Mouse (Mus musculus) midbrain, embryonic 15.5 days (tissue): ENCODE measurements around the gene Zfp667. TPM values are rescaled to one million over a fixed set of nuclear protein-coding genes. Genes with fewer than 3 reads are reported as not detected.

Experiments
- ATAC-seq: fragments of 200-750 bp; cut with Nextera tagmentation; replicated peaks from 2 replicates; pipeline ENCODE4 v1.8.0; 2017; ENCODE audit warnings: moderate TSS enrichment
- H3K27ac ChIP-seq: fragments of 300-500 bp; sonication (generic); 2 replicates; pipeline ENCODE4 v1.5.1; 2015; ENCODE audit warnings: mild to moderate bottlenecking, inconsistent platforms
- H3K27me3 ChIP-seq: fragments of 300-500 bp; sonication (generic); replicated peaks from 2 replicates; pipeline ENCODE4 v1.6.1; 2015; ENCODE audit warnings: inconsistent platforms
- H3K36me3 ChIP-seq: fragments of 300-500 bp; sonication (generic); replicated peaks from 2 replicates; pipeline ENCODE4 v1.6.1; 2015; ENCODE audit warnings: inconsistent platforms
- H3K4me1 ChIP-seq: fragments of 300-500 bp; sonication (generic); 2 replicates; pipeline ENCODE4 v1.6.1; 2015; ENCODE audit warnings: inconsistent platforms
- H3K4me2 ChIP-seq: fragments of 300-500 bp; sonication (generic); 2 replicates; pipeline ENCODE4 v1.6.1; 2015; ENCODE audit warnings: inconsistent platforms, mild to moderate bottlenecking, moderate library complexity
- H3K4me3 ChIP-seq: fragments of 300-500 bp; sonication (generic); 2 replicates; pipeline ENCODE4 v1.5.1; 2015; ENCODE audit warnings: mild to moderate bottlenecking, inconsistent platforms
- H3K9ac ChIP-seq: fragments of 300-500 bp; sonication (generic); 2 replicates; pipeline ENCODE4 v1.6.1; 2015; ENCODE audit warnings: mild to moderate bottlenecking, inconsistent platforms
- H3K9me3 ChIP-seq: fragments of 300-500 bp; sonication (generic); 2 replicates; pipeline ENCODE4 v1.6.1; 2016; ENCODE audit warnings: inconsistent platforms
- WGBS: fragments of 180-500 bp; shearing (Covaris S2); methylation state at CpG from one replicate; pipeline ENCODE4 v1.1.7; 2015; ENCODE audit warnings: mixed read lengths; 5-methylcytosine and 5-hydroxymethylcytosine counted together
- polyA plus RNA-seq: library from polyadenylated mRNA; unstranded; fragments of >200 nt; fragmentation: Nextera tagmentation; extraction: Ambion mirVana; gene quantifications from 2 replicates; pipeline ENCODE4 v1.2.1, GENCODE M21; 2015

The Zfp667 gene
- polyA plus RNA-seq, 1 experiment from 2014 or later = 16.8 TPM

DNA sequence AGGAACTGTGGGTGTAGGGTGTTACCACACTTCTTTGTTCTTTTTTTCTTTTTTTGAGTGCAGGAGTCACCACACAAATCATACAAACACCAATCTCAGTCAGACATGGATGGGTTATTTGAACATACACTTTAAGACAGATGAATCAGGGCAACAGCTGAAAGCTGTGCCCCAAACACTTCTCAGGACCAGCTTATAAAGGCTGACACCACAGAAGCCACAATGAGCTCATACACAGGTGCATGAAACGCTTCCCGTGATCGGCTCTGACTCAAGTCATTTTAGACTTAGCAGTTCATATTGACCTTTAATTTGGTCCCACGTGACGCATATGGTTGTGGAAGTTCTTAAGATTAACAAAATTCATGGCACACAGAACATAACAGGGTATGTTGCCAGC, 53.5 kb downstream of the Zfp667 start:
- H3K36me3 ChIP-seq = no peaks in the 10 kb centered on the region
- H3K27ac ChIP-seq = no peak overlapping the region
- ATAC-seq = no peak
- no peak overlapping the region for H3K4me2 ChIP-seq
- H3K9ac ChIP-seq = no peak overlapping the region
- H3K4me1 ChIP-seq = peaks cover 9% of the 10 kb centered on the region
- no peak overlapping the region for H3K4me3 ChIP-seq
- H3K9me3 ChIP-seq = no peaks in the 10 kb centered on the region
- no peaks in the 10 kb centered on the region; the same call in 1 of the 2 replicates for H3K27me3 ChIP-seq
- WGBS = 88% methylated on average over 5 of the region's 5 CpGs

DNA sequence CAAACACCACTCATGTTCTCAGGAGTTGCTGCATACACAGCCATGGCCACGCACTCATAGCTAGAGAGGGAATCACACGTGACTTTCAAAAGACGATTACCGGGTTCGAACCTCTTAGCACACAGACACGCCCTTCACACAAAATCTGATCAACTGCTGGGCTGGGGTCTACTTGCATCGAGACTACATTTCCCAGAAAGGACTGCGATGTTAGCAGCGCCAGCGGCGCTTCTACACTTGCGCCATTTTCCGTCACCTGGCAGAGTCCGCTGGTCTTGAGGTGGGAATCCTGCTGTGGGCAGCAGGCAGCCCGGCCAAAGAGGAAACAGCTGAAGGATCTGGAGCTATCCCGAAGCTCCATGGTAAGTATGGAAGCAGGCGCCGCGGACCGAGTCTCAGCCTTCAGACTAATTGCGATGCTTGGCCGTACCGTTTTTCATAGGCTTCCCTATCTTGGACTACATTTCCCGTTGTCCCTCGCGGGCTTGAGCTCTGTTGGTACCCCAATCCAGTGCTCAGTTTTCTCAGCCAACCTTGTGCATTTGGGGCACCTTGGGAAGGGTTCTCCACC, 57.2 kb downstream of the Zfp667 start, which contains the start of gene Gm3854:
Gene Gm3854, plus strand, starts transcription at position 259 of the 571 bp plus-strand sequence.
- Histone ChIP-seq H3K9me3 (no peaks in the 10 kb centered on the region), H3K36me3 (no peaks in the 10 kb centered on the region), H3K4me2 (peak within 1 kb of the TSS; percentile 51), H3K4me3 (peak within 1 kb of the TSS; percentile 64), H3K9ac (peak within 1 kb of the TSS; percentile 80), H3K27ac (peak within 1 kb of the TSS; percentile 88), H3K4me1 (peaks cover 12% of the 10 kb centered on the region), H3K27me3 (no peaks in the 10 kb centered on the region)
- under 1% methylated on average over 26 of the region's 26 CpGs for WGBS
- ATAC-seq = peak; percentile 94

DNA sequence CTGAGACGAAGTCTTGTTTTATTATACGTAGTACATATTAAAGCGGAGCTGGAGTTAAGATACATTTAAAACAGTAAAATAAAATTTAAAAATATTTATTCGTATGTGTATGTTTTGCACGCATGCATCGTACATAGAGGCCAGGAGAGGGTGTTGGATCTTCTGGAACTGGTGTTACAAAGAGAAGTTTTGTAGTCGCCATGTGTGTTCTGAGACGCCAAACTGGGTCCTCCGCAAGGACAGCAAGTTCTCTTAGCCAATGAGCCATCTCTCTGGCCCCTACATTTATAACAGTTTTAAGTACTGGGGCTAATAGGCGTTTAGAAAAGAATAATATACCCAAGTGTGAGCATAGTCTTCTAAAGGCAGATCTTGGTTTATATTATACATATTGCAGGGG, 57.7 kb downstream of the Zfp667 start:
- peak; percentile 60 for ATAC-seq
- H3K9ac ChIP-seq = peak overlapping the region; percentile 80; the same call in 1 of the 2 replicates

More for the DNA sequence above, 57.7 kb downstream of the Zfp667 start:
- peak overlapping the region; percentile 88; the same call in 1 of the 2 replicates for H3K27ac ChIP-seq
- H3K4me2 ChIP-seq = peak overlapping the region; percentile 51
- H3K4me3 ChIP-seq = peak overlapping the region; percentile 64
- 30% methylated on average over 10 of the region's 10 CpGs for WGBS
- H3K4me1 ChIP-seq = peaks cover 12% of the 10 kb centered on the region
- H3K9me3 ChIP-seq = no peaks in the 10 kb centered on the region
- H3K27me3 ChIP-seq = no peaks in the 10 kb centered on the region
- no peaks in the 10 kb centered on the region for H3K36me3 ChIP-seq

Other genes starting within 250 kb of the Zfp667 start
- not detected in 2 replicates for gene Nlrp4c, start 241.4 kb upstream of the Zfp667 start, polyA plus RNA-seq
- gene Zfp787, start 130.6 kb upstream of the Zfp667 start, polyA plus RNA-seq = 26.3 and 28.1 TPM in 2 replicates
- gene Zfp444, start 114.4 kb upstream of the Zfp667 start, polyA plus RNA-seq = 102 TPM in 2 replicates
- gene Galp, start 89.5 kb upstream of the Zfp667 start, polyA plus RNA-seq = not detected in 2 replicates
- gene Zscan5b, start 64.3 kb upstream of the Zfp667 start, polyA plus RNA-seq = not detected in 2 replicates
- gene Epp13, start 33.9 kb upstream of the Zfp667 start, polyA plus RNA-seq = not detected in 2 replicates
- gene Zfp583, start 44.7 kb downstream of the Zfp667 start, polyA plus RNA-seq = 14.6 TPM in 2 replicates
- gene Gm3854, start 57.2 kb downstream of the Zfp667 start, polyA plus RNA-seq = 8.9 and 11.1 TPM in 2 replicates
- gene Zfp78, start 76.7 kb downstream of the Zfp667 start, polyA plus RNA-seq = 5.3 and 6.1 TPM in 2 replicates
- 17.7 and 18.2 TPM in 2 replicates for gene Zfp28, start 96.7 kb downstream of the Zfp667 start, polyA plus RNA-seq
- 5.9 and 7.5 TPM in 2 replicates for gene Smim17, start 112.1 kb downstream of the Zfp667 start, polyA plus RNA-seq
- 0.05 TPM in 1 of 2 replicates, not detected in the other for gene Gm20715, start 123.7 kb downstream of the Zfp667 start, polyA plus RNA-seq
- gene Olfr1344, start 152.1 kb downstream of the Zfp667 start, polyA plus RNA-seq = 0.20 TPM in 1 of 2 replicates, not detected in the other
- gene Olfr1336, start 169.6 kb downstream of the Zfp667 start, polyA plus RNA-seq = not detected in 2 replicates
- not detected in 2 replicates for gene Olfr1346, start 180.5 kb downstream of the Zfp667 start, polyA plus RNA-seq
- not detected in 2 replicates for gene Olfr5, start 200.4 kb downstream of the Zfp667 start, polyA plus RNA-seq
- gene Olfr1347, start 213.2 kb downstream of the Zfp667 start, polyA plus RNA-seq = not detected in 2 replicates
- gene Olfr1348, start 222.2 kb downstream of the Zfp667 start, polyA plus RNA-seq = not detected in 2 replicates
- not detected in 2 replicates for gene Olfr1349, start 236.4 kb downstream of the Zfp667 start, polyA plus RNA-seq